Mouse (Mus musculus): ENCODE results near the gene Cntn2.
"Not testable (repeated sequence)": the region's sequence is repeated elsewhere in the genome, so short reads cannot be mapped to it uniquely, and the experiment has no call there.

Cntn2 gene

GRCm38 (mm10) chr1:132515339-132515738 is 27.7 kb downstream of the Cntn2 start:
- DNase-seq (ENCODE audit: inconsistent age in 2 of 2, low spot score in 1 of 2): no peak

GRCm38 (mm10) chr1:132512106-132512505 is 30.9 kb downstream of the Cntn2 start:
- DNase-seq (ENCODE audit: inconsistent age in 2 of 2, low spot score in 1 of 2): no peak

- no peak for DNase-seq (ENCODE audit: inconsistent age in 2 of 2, low spot score in 1 of 2)
These were observed 31.5 kb downstream of the Cntn2 start for GRCm38 (mm10) chr1:132511521-132511920.

GRCm38 (mm10) chr1:132509771-132510170 is 33.3 kb downstream of the Cntn2 start:
- no peak for DNase-seq (ENCODE audit: inconsistent age in 2 of 2, low spot score in 1 of 2)

GRCm38 (mm10) chr1:132506656-132507055 is 36.4 kb downstream of the Cntn2 start:
- no peak for DNase-seq (ENCODE audit: inconsistent age in 2 of 2, low spot score in 1 of 2)

GRCm38 (mm10) chr1:132506058-132506457 is 37.0 kb downstream of the Cntn2 start, which contains the start of gene Tmem81:
Tmem81 (plus strand) TSS chr1:132506230.
- no peak for DNase-seq (ENCODE audit: inconsistent age in 2 of 2, low spot score in 1 of 2)

- no peak for DNase-seq (ENCODE audit: inconsistent age in 2 of 2, low spot score in 1 of 2)
These were observed 37.9 kb downstream of the Cntn2 start for GRCm38 (mm10) chr1:132505155-132505554.

GRCm38 (mm10) chr1:132500535-132500934 is 42.5 kb downstream of the Cntn2 start:
- no peak for DNase-seq (ENCODE audit: inconsistent age in 2 of 2, low spot score in 1 of 2)

- peak in 1 of 2 experiments; percentile 14 for DNase-seq (ENCODE audit: inconsistent age in 2 of 2, low spot score in 1 of 2)
These were observed 59.3 kb downstream of the Cntn2 start for GRCm38 (mm10) chr1:132483759-132484158.

GRCm38 (mm10) chr1:132483234-132483633 is 59.8 kb downstream of the Cntn2 start:
- DNase-seq (ENCODE audit: inconsistent age in 2 of 2, low spot score in 1 of 2): no peak

- DNase-seq (ENCODE audit: inconsistent age in 2 of 2, low spot score in 1 of 2): no peak
These were observed 61.4 kb downstream of the Cntn2 start for GRCm38 (mm10) chr1:132481619-132482018.

- no peak for DNase-seq (ENCODE audit: inconsistent age in 2 of 2, low spot score in 1 of 2)
These were observed 63.6 kb downstream of the Cntn2 start for GRCm38 (mm10) chr1:132479438-132479837.

GRCm38 (mm10) chr1:132476928-132477691 is 65.9 kb downstream of the Cntn2 start, which contains the start of gene Rbbp5:
Rbbp5 (plus strand) TSS chr1:132477365.
- DNase-seq (ENCODE audit: inconsistent age in 2 of 2, low spot score in 1 of 2): peak; percentile 85 to 98

GRCm38 (mm10) chr1:132476575-132476927 is 66.5 kb downstream of the Cntn2 start:
- no peak for DNase-seq (ENCODE audit: inconsistent age in 2 of 2, low spot score in 1 of 2)

- DNase-seq (ENCODE audit: inconsistent age in 2 of 2, low spot score in 1 of 2): no peak
These were observed 68.6 kb downstream of the Cntn2 start for GRCm38 (mm10) chr1:132474496-132474895.

- DNase-seq (ENCODE audit: inconsistent age in 2 of 2, low spot score in 1 of 2): no peak
These were observed 70.5 kb downstream of the Cntn2 start for GRCm38 (mm10) chr1:132472537-132472936.

GRCm38 (mm10) chr1:132471499-132471898 is 71.6 kb downstream of the Cntn2 start:
- DNase-seq (ENCODE audit: inconsistent age in 2 of 2, low spot score in 1 of 2): no peak

- DNase-seq (ENCODE audit: inconsistent age in 2 of 2, low spot score in 1 of 2): no peak
These were observed 72.0 kb downstream of the Cntn2 start for GRCm38 (mm10) chr1:132471032-132471431.

GRCm38 (mm10) chr1:132470031-132470430 is 73.0 kb downstream of the Cntn2 start:
- not testable (repeated sequence) for DNase-seq (ENCODE audit: inconsistent age in 2 of 2, low spot score in 1 of 2)

GRCm38 (mm10) chr1:132469519-132469918 is 73.5 kb downstream of the Cntn2 start:
- no peak for DNase-seq (ENCODE audit: inconsistent age in 2 of 2, low spot score in 1 of 2)

GRCm38 (mm10) chr1:132468926-132469325 is 74.1 kb downstream of the Cntn2 start:
- DNase-seq (ENCODE audit: inconsistent age in 2 of 2, low spot score in 1 of 2): peak; percentile 57 to 84

- no peak for DNase-seq (ENCODE audit: inconsistent age in 2 of 2, low spot score in 1 of 2)
These were observed 78.4 kb downstream of the Cntn2 start for GRCm38 (mm10) chr1:132464651-132465050.

Data from adrenal gland, adult (tissue).